Mouse (Mus musculus) G1E (cell line): ENCODE data around the gene Rassf1. TPM values are rescaled to one million over a fixed set of nuclear protein-coding genes. Genes with fewer than 3 reads are reported as not detected.
A peak's percentile ranks its signal among the peaks of the same experiment; 100 is the strongest.

Experiments
- ATAC-seq: 2 replicates; pipeline ENCODE4 v1.8.0; 2016; ENCODE audit warnings: mild to moderate bottlenecking; ENCODE audit not compliant: insufficient number of reproducible peaks, poor library complexity, low FRiP score, severe bottlenecking; ENCODE audit errors: extremely low read depth
- DNase-seq: peaks from one replicate; pipeline ENCODE4 v3.0.0; 2012; ENCODE audit warnings: low spot score
- H3K27me3 ChIP-seq: 2 replicates; pipeline ENCODE4 v1.6.1; 2012; ENCODE audit warnings: mild to moderate bottlenecking, low read length, inconsistent platforms; ENCODE audit not compliant: insufficient read depth
- H3K36me3 ChIP-seq: replicated peaks from 2 replicates; pipeline ENCODE3; 2012; ENCODE audit warnings: mild to moderate bottlenecking, inconsistent platforms
- H3K4me1 ChIP-seq: 2 replicates; pipeline ENCODE4 v1.6.1; 2012; ENCODE audit warnings: low read depth, low read length, inconsistent platforms, mixed read lengths; ENCODE audit not compliant: insufficient read depth
- H3K4me3 ChIP-seq: 2 replicates; pipeline ENCODE4 v1.5.1; 2012; ENCODE audit warnings: low read depth, mild to moderate bottlenecking, inconsistent platforms, low read length, moderate library complexity, mixed read lengths
- H3K9me3 ChIP-seq: replicated peaks from 2 replicates; pipeline ENCODE4 v1.6.1; 2012; ENCODE audit warnings: inconsistent platforms
- CTCF ChIP-seq: IDR thresholded peaks from 2 replicates; pipeline ENCODE4 v1.5.1; 2012; ENCODE audit warnings: low read depth, low read length, inconsistent platforms, mixed read lengths
- GATA1 ChIP-seq: IDR thresholded peaks from 2 replicates; pipeline ENCODE4 v1.6.1; 2012; ENCODE audit warnings: borderline replicate concordance, low read length, inconsistent platforms, mixed read lengths
- GATA2 ChIP-seq: IDR thresholded peaks from 2 replicates; pipeline ENCODE4 v1.6.1; 2012; ENCODE audit warnings: low read depth, low read length, inconsistent platforms, borderline replicate concordance
- POLR2AphosphoS5 ChIP-seq: IDR thresholded peaks from 2 replicates; pipeline ENCODE4 v1.6.1; 2012; ENCODE audit warnings: low read depth, low read length, inconsistent platforms; ENCODE audit not compliant: insufficient replicate concordance
- TAL1 ChIP-seq: conservative IDR thresholded peaks from 2 replicates; pipeline ENCODE4 v1.6.1; 2012; ENCODE audit warnings: low read depth, low read length, inconsistent platforms, mixed read lengths
- polyA plus RNA-seq: library from polyadenylated mRNA; stranded (reverse); fragments of >175 nt; gene quantifications from 2 replicates; pipeline ENCODE4 v1.2.3, GENCODE M21; 2012
- total RNA-seq, 2 experiments: library from RNA; stranded (forward) in 1 of 2; stranded (reverse) in 1 of 2; fragments of 200-1000 nt in 1 of 2; fragments of >200 nt in 1 of 2; fragmentation: Nextera tagmentation in 1 of 2; gene quantifications; 2 replicates each; pipeline ENCODE4 v1.2.3; 2014 to 2017

The Rassf1 gene
- total and polyA plus RNA-seq, 3 experiments: 12.1 to 29.5 (median 15.4) TPM

- TF ChIP-seq GATA1: no peak
- TF ChIP-seq POLR2AphosphoS5: no peak
- peak; percentile 84 for TF ChIP-seq TAL1
- no peak for TF ChIP-seq CTCF
- no peak for TF ChIP-seq GATA2
- ATAC-seq: peak; percentile 81
- peak; percentile 76 for DNase-seq
- peaks cover 84% of the 10 kb centered on the region for H3K4me1 ChIP-seq
- H3K4me3 ChIP-seq: peak within 1 kb of the TSS; percentile 80
- H3K27me3 ChIP-seq: no peaks in the 10 kb centered on the region
- no peaks in the 10 kb centered on the region for H3K9me3 ChIP-seq
- peaks cover 74% of the 10 kb centered on the region for H3K36me3 ChIP-seq
These were observed 35.8 kb downstream of the Rassf1 start, which contains the start of gene Ifrd2 for GRCm38 (mm10) chr9:107586974-107587832. TSS of gene Ifrd2 (plus strand) at chr9:107587642.

- no peak for DNase-seq
- ATAC-seq: no peak
- Histone ChIP-seq H3K9me3 (no peaks in the 10 kb centered on the region), H3K36me3 (peaks cover 74% of the 10 kb centered on the region), H3K4me3 (peak overlapping the region; percentile 80), H3K27me3 (no peaks in the 10 kb centered on the region), H3K4me1 (peaks cover 81% of the 10 kb centered on the region)
- TF ChIP-seq CTCF (no peak), TAL1 (peak; percentile 64)
These were observed 36.7 kb downstream of the Rassf1 start for GRCm38 (mm10) chr9:107587833-107588639.

- TF ChIP-seq POLR2AphosphoS5 (no peak), CTCF (no peak), TAL1 (no peak), GATA2 (no peak), GATA1 (no peak)
- DNase-seq (peak; percentile 82), ATAC-seq (0 out of 2 replicates have a peak, but pooled peaks have one; percentile 32)
- Histone ChIP-seq H3K4me1 (peaks cover 73% of the 10 kb centered on the region), H3K4me3 (peak overlapping the region; percentile 80), H3K9me3 (no peaks in the 10 kb centered on the region), H3K27me3 (no peaks in the 10 kb centered on the region; the same call in 1 of the 2 replicates), H3K36me3 (peaks cover 74% of the 10 kb centered on the region)
These were observed 38.9 kb downstream of the Rassf1 start for GRCm38 (mm10) chr9:107590058-107590772.

- ATAC-seq: no peak
- TF ChIP-seq CTCF (no peak), TAL1 (no peak), GATA1 (no peak), POLR2AphosphoS5 (no peak), GATA2 (no peak)
- Histone ChIP-seq H3K4me1 (peaks cover 68% of the 10 kb centered on the region), H3K4me3 (peak overlapping the region; percentile 80; the same call in 1 of the 2 replicates), H3K9me3 (no peaks in the 10 kb centered on the region), H3K36me3 (peaks cover 75% of the 10 kb centered on the region), H3K27me3 (no peaks in the 10 kb centered on the region; the same call in 1 of the 2 replicates)
- no peak for DNase-seq
These were observed 39.4 kb downstream of the Rassf1 start for GRCm38 (mm10) chr9:107590773-107591060.

- ATAC-seq: no peak
- H3K4me3 ChIP-seq: no peak overlapping the region
- H3K36me3 ChIP-seq: peaks cover 78% of the 10 kb centered on the region
- H3K4me1 ChIP-seq: peaks cover 60% of the 10 kb centered on the region
- DNase-seq: no peak
- H3K9me3 ChIP-seq: no peaks in the 10 kb centered on the region
- peaks cover 8% of the 10 kb centered on the region for H3K27me3 ChIP-seq
- TF ChIP-seq GATA2 (no peak), TAL1 (no peak), GATA1 (no peak), POLR2AphosphoS5 (no peak), CTCF (no peak)
These were observed 42.0 kb downstream of the Rassf1 start for GRCm38 (mm10) chr9:107593101-107593976.
